Mouse (Mus musculus) kidney, adult 10 weeks (tissue): Measurements from ENCODE around the gene Cd59b. TPM values are rescaled to one million over a fixed set of nuclear protein-coding genes. Genes with fewer than 3 reads are reported as not detected.

ENCODE experiments used
- polyA plus RNA-seq: library from polyadenylated mRNA; stranded (reverse); fragments of 350-450 nt; fragmentation: Illumina TruSeq; extraction: RNeasy Lipid Tissue Mini Kit (QIAGEN cat#74804); gene quantifications from one replicate; pipeline ENCODE4 v1.2.3, GENCODE M21; 2014; ENCODE audit warnings: low read depth, low replicate concordance

Cd59b gene
- 18.0 TPM for polyA plus RNA-seq

DNA sequence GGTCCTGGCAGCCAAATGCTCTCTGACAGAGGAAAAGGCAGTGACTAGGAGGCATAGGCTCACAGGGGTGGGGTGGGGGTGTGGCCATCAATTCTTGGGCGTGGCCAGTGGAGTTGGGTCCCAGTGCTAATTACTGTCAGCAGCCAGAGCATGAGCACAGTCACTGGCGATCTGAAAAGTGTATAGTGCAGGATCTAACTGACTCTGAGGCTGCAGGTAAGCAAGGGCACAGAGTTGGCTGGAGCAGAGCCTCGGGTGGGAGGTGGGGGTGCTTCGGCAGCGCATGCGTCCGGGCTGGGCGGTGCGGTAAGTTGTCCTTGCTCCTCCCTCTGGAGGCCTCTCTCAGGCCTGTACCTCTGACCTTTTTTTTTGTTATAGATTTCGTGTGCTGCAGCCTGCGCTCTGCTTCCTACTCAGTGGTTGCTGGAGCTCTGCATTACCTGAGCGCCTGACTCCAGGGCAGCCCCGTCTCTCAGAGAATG, at the start of gene Cd59b:
TSS of gene Cd59b (plus strand) at position 146 of the 482 bp plus-strand sequence.

DNA sequence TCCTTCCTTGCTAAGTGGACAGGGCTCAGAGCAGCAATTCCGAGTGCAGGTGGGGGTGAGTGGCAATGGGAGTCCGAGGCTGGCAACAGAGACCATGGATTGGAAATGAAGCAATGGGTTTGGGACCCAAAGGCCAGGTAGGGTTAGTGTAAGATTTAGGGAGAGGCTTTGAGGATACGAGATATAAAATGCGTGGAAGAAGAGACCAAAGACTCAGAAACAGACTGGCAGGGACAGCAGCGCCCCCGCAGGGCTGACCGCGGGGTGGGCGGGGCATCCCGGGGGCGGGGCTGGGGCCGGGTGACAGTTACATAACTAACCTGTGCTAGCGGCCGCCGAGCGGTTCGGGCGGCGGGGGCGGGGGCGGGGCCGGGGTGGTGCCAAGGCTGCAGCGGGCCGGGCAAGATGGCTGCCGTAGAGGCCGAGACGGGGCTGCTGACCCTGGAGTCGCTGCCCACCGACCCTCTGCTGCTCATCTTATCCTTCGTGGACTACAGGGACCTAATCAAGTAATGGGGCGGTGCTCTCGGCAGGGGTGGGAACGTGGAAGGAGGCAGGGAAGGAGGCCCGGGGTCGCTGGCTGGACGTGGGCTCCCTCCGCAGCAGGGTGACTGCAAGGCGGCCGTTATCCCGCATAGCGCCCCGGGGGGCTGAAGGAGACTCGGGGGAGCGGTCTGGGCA, 42.1 kb upstream of the Cd59b start, which contains the start of gene Fbxo3:
TSS of gene Fbxo3 (plus strand) at position 264 of the 681 bp plus-strand sequence.

DNA sequence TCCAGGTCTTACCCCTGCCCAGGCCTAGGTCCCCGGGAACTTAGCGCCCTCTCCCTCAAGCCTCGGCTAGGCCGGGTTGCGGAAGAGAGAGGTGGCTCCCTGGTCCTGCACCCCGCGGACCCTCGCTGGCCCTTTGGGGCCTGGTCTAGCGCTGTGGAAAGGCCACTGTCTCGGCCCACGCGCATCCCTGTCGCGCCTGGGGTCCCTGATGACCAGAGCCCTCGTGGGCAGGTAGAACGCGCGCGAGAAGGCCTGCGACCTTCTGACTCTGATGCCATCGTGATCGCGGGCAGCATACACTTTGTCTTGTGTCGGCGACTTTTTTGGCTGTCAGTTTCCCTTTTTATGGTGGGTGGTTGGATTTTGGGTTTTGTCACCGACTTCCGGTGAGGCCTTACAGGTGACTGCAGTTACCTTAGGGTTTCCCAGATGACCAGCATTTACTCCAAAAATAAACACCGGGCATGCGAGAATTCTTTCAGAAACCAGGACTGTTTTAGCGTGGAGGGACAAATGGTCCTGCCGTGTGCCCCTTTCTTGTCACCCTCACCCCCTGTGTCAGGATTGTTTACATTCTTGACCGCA, 41.4 kb upstream of the Cd59b start, which contains the start of gene 4931422A03Rik:
TSS of gene 4931422A03Rik (minus strand) at position 223 of the 585 bp plus-strand sequence.

DNA sequence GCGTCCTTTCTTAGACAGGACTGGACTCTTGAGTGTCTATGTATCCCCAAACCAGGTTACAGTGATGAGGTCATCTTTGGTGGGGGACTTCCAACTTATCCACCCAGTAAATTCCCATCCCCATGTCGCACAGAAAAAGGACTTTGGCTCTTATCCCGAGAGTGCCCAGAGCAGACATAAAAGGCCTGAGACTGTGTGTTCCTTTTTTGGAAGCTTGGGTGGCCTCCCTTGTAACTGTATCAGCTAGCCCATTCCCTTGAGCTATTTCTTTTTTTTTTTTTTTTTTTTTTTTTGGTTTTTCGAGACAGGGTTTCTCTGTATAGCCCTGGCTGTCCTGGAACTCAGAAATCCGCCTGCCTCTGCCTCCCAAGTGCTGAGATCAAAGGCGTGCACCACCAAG, 4.1 kb upstream of the Cd59b start, which contains the start of gene Gm10912:
TSS of gene Gm10912 (plus strand) at position 301 of the 400 bp plus-strand sequence.

DNA sequence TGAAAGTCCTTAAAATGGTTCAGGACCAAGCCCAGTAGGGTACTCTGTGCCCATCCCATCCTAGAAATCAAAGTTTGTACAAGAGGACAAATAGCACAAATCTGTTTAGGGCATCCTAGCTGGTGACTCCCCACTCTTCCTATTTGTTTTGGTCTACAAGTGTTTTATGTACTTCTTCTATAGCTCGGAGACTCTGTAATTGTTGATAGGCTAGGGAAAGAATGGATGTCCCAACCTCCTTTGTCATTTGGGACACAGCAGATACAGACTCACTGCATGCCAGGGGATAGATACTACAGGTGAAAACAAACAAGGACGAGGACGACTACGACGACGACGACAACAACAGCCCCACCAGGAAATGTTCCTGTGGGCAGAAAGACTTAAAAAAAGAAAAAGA, 1.2 kb upstream of the Cd59b start, which contains the start of gene Gm10799:
TSS of gene Gm10799 (minus strand) at position 101 of the 400 bp plus-strand sequence.

DNA sequence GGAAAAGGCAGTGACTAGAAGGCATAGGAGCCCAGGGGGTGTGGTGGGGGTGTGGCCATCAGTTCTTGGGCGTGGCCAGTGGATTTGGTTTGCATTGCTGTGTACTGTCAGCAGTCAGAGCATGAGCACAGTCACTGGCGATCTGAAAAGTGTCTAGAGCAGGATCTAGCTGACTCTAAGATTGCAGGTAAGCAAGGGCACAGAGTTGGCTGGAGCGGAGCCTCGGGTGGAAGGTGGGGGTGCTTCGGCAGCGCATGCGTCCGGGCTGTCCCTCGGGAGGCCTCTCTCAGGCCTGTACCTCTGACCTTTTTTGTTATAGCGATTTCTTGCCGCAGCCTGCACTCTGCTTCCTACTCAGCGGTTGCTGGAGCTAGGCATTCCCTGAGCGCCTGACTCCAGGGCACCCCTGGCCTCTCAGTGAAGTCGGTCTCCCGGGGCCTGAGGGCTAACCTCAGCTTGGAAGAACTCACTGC, 26.1 kb downstream of the Cd59b start, which contains the start of gene Cd59a:
TSS of gene Cd59a (plus strand) at position 61 of the 473 bp plus-strand sequence.

DNA sequence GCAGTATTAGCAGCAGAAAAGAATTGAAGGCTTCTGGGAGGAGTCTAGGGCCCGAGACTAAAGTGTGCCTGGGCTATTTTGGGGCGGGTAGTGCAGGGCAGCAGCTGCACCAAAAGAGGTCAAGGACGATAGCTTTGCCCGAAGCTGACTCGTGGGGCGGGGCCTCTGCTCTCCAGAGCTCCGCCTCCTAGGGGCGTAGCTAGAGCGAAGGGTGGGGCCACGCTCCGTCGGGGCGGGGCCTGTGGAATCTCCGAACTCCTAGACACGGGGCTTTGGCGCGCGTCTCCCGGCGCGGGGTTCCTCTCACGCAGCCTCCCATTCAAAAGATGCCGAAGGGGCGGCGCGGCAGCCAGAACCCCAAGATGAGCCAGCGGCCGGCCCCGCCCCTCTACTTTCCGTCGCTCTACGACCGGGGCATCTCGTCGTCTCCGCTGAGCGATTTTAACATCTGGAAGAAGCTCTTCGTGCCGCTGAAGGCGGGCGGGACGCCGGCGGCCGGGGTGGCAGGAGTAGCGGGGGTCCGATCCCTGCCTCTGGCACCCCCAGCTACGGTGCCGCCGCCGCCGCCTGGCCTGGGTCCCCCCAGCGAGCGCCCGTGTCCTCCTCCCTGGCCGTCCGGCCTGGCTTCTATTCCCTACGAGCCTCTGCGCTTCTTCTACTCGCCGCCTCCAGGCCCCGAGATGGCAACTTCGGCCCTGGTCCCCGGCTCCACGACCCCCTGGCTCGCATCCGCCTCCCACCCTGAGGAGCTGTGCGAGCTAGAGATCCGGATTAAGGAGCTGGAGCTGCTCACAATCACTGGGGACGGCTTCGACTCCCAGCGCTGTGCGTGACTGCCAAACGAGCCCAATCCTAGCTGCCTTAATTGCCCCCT, 53.1 kb downstream of the Cd59b start, which contains the start of gene A930018P22Rik:
TSS of gene A930018P22Rik (plus strand) at position 265 of the 874 bp plus-strand sequence.

Other genes starting within 250 kb of the Cd59b start
- gene Lmo2, start 111.9 kb upstream of the Cd59b start, polyA plus RNA-seq, result 26.7 TPM
- gene Fbxo3, start 42.1 kb upstream of the Cd59b start, polyA plus RNA-seq, result 99.8 TPM
- gene 4931422A03Rik, start 41.5 kb upstream of the Cd59b start, polyA plus RNA-seq, result not detected
- not detected for gene Gm10912, start 4.0 kb upstream of the Cd59b start, polyA plus RNA-seq
- not detected for gene Gm10799, start 1.3 kb upstream of the Cd59b start, polyA plus RNA-seq
- gene Cd59a, start 26.0 kb downstream of the Cd59b start, polyA plus RNA-seq, result 153 TPM
- not detected for gene A930018P22Rik, start 52.9 kb downstream of the Cd59b start, polyA plus RNA-seq